In the genomic region with DNA sequence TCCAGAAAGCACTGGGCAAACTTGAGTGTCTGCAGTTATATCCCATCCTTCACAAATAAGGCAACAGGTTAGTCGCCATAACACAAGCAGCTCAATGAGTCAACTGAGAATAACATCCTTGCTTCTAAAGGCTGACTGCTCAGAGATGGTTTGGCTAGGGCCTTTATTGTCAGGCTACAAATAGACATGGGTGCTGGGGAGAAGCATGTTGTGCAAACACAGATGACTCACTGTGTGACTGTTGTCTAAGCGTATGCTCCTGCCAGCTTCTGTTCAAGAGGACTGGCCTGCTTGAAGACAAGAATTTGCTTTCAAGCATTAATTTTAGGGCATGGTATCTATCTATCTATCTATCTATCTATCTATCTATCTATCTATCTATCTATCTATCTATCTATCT, we compare ENCODE assay signal across 25 mouse cellular contexts.
DNase-seq lines count a peak whose midpoint lies in the region; ATAC-seq and TF ChIP-seq lines count a peak whose summit lies in the region.
"Had no signal": no experiment of that assay in that cellular context is flagged by ENCODE, and none has a peak within 500 bp of the region (broad histone marks: within the 10 kb centered on the region; RNA-seq: fewer than 3 reads in every experiment).

No protein-coding gene starts in this region.

- intact Hi-C loops in heart, postnatal 36 days (cut with DNase I), result no loop called here

- CTCF ChIA-PET in Patski (lab: Charles Lee), result interaction anchor here (1.6 kb wide), 1 partner anchor 12 kb away, joined by 3 read pairs; no protein-coding TSS in a partner anchor

- H3K4me2 ChIP-seq in liver, embryonic 11.5 days, result no peak overlapping the region
- no peak overlapping the region for H3K4me2 ChIP-seq in forebrain, postnatal 0 days (ENCODE audit: low read depth)
- H3K4me2 ChIP-seq: heart, embryonic 12.5 days; hindbrain, embryonic 12.5 days; kidney, embryonic 15.5 days; liver, embryonic 15.5 days; lung, embryonic 15.5 days; midbrain, embryonic 13.5 days; neural tube, embryonic 13.5 days had no signal

- no peaks in the 10 kb centered on the region for H3K9me3 ChIP-seq in liver, embryonic 11.5 days (ENCODE audit: control insufficient read depth, low read length)
- no peaks in the 10 kb centered on the region for H3K9me3 ChIP-seq in forebrain, postnatal 0 days (ENCODE audit: low read length)
- H3K9me3 ChIP-seq: heart, embryonic 12.5 days; hindbrain, embryonic 12.5 days; kidney, embryonic 15.5 days; liver, embryonic 15.5 days; lung, embryonic 15.5 days; midbrain, embryonic 13.5 days; neural tube, embryonic 13.5 days had no signal

- ATAC-seq in liver, embryonic 11.5 days (replicated peaks; ENCODE audit: low FRiP score), result no peak
- peak; percentile 88 for ATAC-seq in Patski
- ATAC-seq in forebrain, postnatal 0 days, result no peak
- ATAC-seq: forebrain, embryonic 16.5 days; intestine, postnatal 0 days; midbrain, embryonic 13.5 days had no signal

- WGBS in liver, adult 2 months, result 82% methylated on average over 2 of the region's 2 CpGs
- WGBS in liver, embryonic 11.5 days, result 95% methylated on average over 2 of the region's 2 CpGs
- WGBS in forebrain, postnatal 0 days, result 96% methylated on average over 2 of the region's 2 CpGs

- H3K4me3 ChIP-seq in liver, adult 2 months (ENCODE audit: insufficient read depth, low read depth, low read length), result no peak overlapping the region
- H3K4me3 ChIP-seq in liver, embryonic 11.5 days (ENCODE audit: low read depth, low read length), result no peak overlapping the region
- no peak overlapping the region for H3K4me3 ChIP-seq in forebrain, postnatal 0 days (ENCODE audit: low read depth, low read length)
- H3K4me3 ChIP-seq: heart, embryonic 12.5 days; hindbrain, embryonic 12.5 days; kidney, embryonic 15.5 days; liver, embryonic 15.5 days; lung, embryonic 15.5 days; megakaryocyte, embryonic 14.5 days; midbrain, embryonic 13.5 days; neural tube, embryonic 13.5 days had no signal

- in situ Hi-C loops in Patski (cut with MboI; ENCODE audit: low pct_unique_long_range_greater_than_20kb), result no loop called here

- peak; percentile 89 for DNase-seq in heart, adult 11 months
- DNase-seq in heart, postnatal 36 days, result no peak
- DNase-seq in liver, adult 2 months (ENCODE audit: extremely low read depth, low read depth, low spot score), result peak; percentile 9
- DNase-seq in liver, embryonic 11.5 days (ENCODE audit: low spot score), result no peak
- no peak for DNase-seq in Patski (ENCODE audit: low read depth, low spot score)
- no peak for DNase-seq in MN1 (ENCODE audit: low spot score)
- no peak for DNase-seq in forebrain, postnatal 0 days
- DNase-seq: adrenal gland, postnatal 10 days; cerebellum, adult 8-10 months; heart, postnatal 10 days; kidney, postnatal 36 days; lung, postnatal 36 days; retina, postnatal 1 day; right cerebral cortex, postnatal 4 days; thymus, postnatal 25 days had no signal

- H3K27me3 ChIP-seq in liver, adult 2 months (ENCODE audit: control insufficient read depth, insufficient read depth, low read length), result no peaks in the 10 kb centered on the region
- no peaks in the 10 kb centered on the region for H3K27me3 ChIP-seq in liver, embryonic 11.5 days (replicated peaks; ENCODE audit: control insufficient read depth, insufficient read depth, low read length)
- no peaks in the 10 kb centered on the region for H3K27me3 ChIP-seq in Patski
- H3K27me3 ChIP-seq in forebrain, postnatal 0 days (ENCODE audit: insufficient read depth, low read length), result no peaks in the 10 kb centered on the region
- H3K27me3 ChIP-seq: heart, embryonic 12.5 days; hindbrain, embryonic 12.5 days; kidney, embryonic 15.5 days; liver, embryonic 15.5 days; lung, embryonic 15.5 days; megakaryocyte, embryonic 14.5 days; midbrain, embryonic 13.5 days; neural tube, embryonic 13.5 days had no signal

- POLR2A ChIA-PET in Patski (lab: Charles Lee), result no interaction called here

- H3K9ac ChIP-seq in liver, adult 2 months (ENCODE audit: low read depth, low read length), result no peak overlapping the region
- no peak overlapping the region for H3K9ac ChIP-seq in liver, embryonic 11.5 days (ENCODE audit: low read depth, low read length)
- H3K9ac ChIP-seq in forebrain, postnatal 0 days, result no peak overlapping the region
- H3K9ac ChIP-seq: heart, embryonic 12.5 days; hindbrain, embryonic 12.5 days; kidney, embryonic 15.5 days; liver, embryonic 15.5 days; lung, embryonic 15.5 days; midbrain, embryonic 13.5 days; neural tube, embryonic 13.5 days had no signal

- TF ChIP-seq CTCF in liver, adult 2 months (IDR thresholded peaks at IDR 0.05; ENCODE audit: low read depth, low read length), result no peak
- TF ChIP-seq CTCF in Patski (IDR thresholded peaks at IDR 0.05), result no peak
- TF ChIP-seq CTCF in forebrain, postnatal 0 days (IDR thresholded peaks at IDR 0.05; ENCODE audit: low read depth), result no peak

- no peaks in the 10 kb centered on the region for H3K79me2 ChIP-seq in liver, adult 2 months (ENCODE audit: control insufficient read depth, insufficient read depth, low read length)

- no peaks in the 10 kb centered on the region for H3K4me1 ChIP-seq in liver, adult 2 months (ENCODE audit: control insufficient read depth, insufficient read depth, low read length)
- no peaks in the 10 kb centered on the region for H3K4me1 ChIP-seq in liver, embryonic 11.5 days (replicated peaks; ENCODE audit: control insufficient read depth, insufficient read depth, low read length)
- H3K4me1 ChIP-seq in forebrain, postnatal 0 days (ENCODE audit: insufficient read depth), result no peaks in the 10 kb centered on the region
- H3K4me1 ChIP-seq: hindbrain, embryonic 12.5 days; liver, embryonic 15.5 days; megakaryocyte, embryonic 14.5 days; midbrain, embryonic 13.5 days; neural tube, embryonic 13.5 days had no signal

- peaks cover 21% of the 10 kb centered on the region for H3K36me3 ChIP-seq in liver, adult 2 months (ENCODE audit: control insufficient read depth, insufficient read depth, low read length)
- H3K36me3 ChIP-seq in liver, embryonic 11.5 days (ENCODE audit: control insufficient read depth, insufficient read depth, low read length), result no peaks in the 10 kb centered on the region
- H3K36me3 ChIP-seq in forebrain, postnatal 0 days (ENCODE audit: insufficient read depth), result no peaks in the 10 kb centered on the region
- H3K36me3 ChIP-seq: hindbrain, embryonic 12.5 days; kidney, embryonic 15.5 days; liver, embryonic 15.5 days; lung, embryonic 15.5 days; midbrain, embryonic 13.5 days; neural tube, embryonic 13.5 days had no signal

- no peak for TF ChIP-seq POLR2A in liver, adult 2 months (IDR thresholded peaks at IDR 0.05; ENCODE audit: extremely low read depth, insufficient read depth, low read length)

- H3K27ac ChIP-seq in liver, adult 2 months (replicated peaks; ENCODE audit: insufficient read depth, low read depth, low read length), result no peak overlapping the region
- H3K27ac ChIP-seq in liver, embryonic 11.5 days (ENCODE audit: low read depth, low read length), result no peak overlapping the region
- no peak overlapping the region for H3K27ac ChIP-seq in forebrain, postnatal 0 days (ENCODE audit: low read depth, low read length)
- H3K27ac ChIP-seq: hindbrain, embryonic 12.5 days; kidney, embryonic 15.5 days; liver, embryonic 15.5 days; lung, embryonic 15.5 days; midbrain, embryonic 13.5 days; neural tube, embryonic 13.5 days had no signal

Comparison
In these comparisons a context has a peak if more than half of its experiments do, and no peak if none do; other contexts are left out.
1. DNase-seq: peak in heart, adult 11 months (single experiment) and liver, adult 2 months (single experiment); none in heart, postnatal 36 days (0 of 2), liver, embryonic 11.5 days (single experiment), Patski (single experiment), MN1 (single experiment) and forebrain, postnatal 0 days (single experiment).